Mouse (Mus musculus) E14TG2a.4 (cell line): ENCODE measurements around the gene Prrg2.

Experiments used
- CTCF ChIP-seq: conservative IDR thresholded peaks from 2 replicates; pipeline ENCODE4 v1.5.1; 2014; ENCODE audit warnings: low read length
- NANOG ChIP-seq: IDR thresholded peaks from 2 replicates; pipeline ENCODE4 v1.6.1; 2014; ENCODE audit warnings: borderline replicate concordance, low read length, mixed read lengths

DNA sequence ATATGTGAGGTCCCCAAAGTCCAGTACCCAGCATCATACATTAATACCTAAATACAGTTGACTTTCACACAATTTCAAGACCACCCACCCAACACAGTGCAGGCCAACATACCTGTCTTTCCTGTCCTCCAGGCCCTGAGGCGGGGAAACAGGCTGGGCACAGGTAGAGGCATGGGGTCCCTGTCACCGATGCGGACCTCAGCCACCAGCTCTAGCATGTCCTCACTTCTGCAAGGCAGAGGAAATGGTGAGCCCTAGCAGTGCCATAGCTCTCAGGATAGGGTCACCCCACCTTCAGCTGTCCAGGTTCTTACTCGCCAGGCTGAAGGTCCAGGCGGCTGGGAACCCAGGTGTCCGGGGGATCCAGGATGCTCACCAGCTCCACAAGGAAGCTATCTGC is 50.5 kb downstream of the Prrg2 start:
- TF ChIP-seq CTCF (no peak), NANOG (no peak)
